Mouse (Mus musculus): ENCODE measurements around the gene Amn1.
A peak's percentile ranks its signal among the peaks of the same experiment; 100 is the strongest.
"Not testable (repeated sequence)": the region's sequence is repeated elsewhere in the genome, so short reads cannot be mapped to it uniquely, and the experiment has no call there.

Amn1 gene

DNA sequence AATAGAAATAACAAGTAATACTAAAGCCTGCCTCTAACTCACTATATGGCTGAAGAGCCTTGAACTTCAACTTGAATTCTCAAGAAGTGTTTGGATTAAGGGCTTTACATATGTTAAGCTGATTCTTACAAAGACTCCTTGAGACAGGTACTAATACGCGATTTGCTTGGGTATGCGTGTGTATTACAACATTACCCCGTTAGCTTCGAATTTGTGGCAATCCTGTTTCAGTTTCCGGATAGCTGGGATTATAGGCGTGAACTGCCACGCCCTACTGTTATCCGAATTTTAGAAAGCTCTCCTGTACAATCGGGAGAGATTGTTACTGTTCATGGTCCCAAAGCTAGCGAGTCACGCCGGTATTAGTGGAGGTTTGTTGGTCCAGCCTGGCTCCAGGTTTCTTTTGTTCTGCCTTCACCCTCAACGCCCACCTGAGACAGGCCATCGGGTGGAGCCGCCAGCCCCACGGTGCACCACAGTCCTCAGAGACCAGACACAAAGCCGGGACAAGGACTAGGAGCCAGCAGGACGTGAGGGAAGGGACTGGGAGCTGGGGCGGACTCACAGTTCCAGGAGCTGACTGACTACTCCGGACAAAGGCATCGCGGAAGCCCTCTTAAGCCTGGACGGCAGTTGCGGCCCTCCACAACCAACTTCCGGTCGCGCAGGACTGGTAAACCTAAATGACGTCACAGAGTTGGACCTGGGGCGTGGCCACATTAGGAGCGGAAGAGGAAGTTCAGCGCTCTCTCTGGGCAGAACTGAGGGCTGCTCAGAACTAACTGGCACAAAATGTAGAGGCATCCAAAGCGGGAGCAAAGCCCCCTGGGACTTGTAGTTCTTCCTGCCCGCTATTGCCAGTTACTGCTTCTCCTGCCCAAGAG, at the start of gene Amn1:
Gene Amn1, minus strand, starts transcription at position 672 of the 884 bp plus-strand sequence.
- peak; percentile 91 to 93 for DNase-seq

DNA sequence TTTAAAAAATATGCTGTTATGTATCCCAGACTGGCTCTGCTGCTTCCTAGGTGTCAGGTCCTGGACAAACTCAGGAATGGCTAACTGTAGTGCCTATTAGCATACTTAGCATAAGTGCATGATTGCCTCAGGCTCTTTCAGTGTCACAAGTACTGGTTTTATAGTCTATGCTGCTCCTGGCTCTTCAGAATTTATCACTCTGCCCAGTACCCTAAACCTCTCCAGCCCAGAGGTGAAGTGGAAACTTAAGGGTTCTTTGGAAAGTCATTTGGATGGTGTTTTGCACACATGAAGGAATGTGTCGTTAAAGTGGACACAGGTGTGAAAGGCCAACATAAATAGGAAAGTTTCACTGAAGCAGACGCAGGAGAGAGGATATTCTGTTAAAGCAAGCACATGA, 48.3 kb upstream of the Amn1 start:
- no peak for DNase-seq

DNA sequence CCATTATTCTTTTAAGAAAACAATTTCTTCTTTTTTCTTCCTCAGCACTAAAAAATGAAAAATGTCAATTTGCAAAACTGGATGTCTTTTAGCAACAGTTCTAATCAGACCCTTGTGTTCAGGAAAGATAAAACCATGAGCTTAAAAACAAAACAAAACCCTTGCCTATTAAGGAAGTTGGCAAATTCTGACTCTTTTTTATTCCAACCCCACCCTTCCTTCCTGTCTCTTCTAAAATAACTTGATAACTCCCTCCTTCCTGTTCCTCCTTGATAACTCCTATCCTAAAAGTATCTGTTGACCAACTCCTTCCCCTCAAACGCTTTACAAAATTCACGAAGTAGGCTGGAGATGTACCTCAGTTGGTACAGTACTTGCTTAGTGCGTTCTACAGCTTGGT, 45.4 kb upstream of the Amn1 start:
- no peak for DNase-seq

DNA sequence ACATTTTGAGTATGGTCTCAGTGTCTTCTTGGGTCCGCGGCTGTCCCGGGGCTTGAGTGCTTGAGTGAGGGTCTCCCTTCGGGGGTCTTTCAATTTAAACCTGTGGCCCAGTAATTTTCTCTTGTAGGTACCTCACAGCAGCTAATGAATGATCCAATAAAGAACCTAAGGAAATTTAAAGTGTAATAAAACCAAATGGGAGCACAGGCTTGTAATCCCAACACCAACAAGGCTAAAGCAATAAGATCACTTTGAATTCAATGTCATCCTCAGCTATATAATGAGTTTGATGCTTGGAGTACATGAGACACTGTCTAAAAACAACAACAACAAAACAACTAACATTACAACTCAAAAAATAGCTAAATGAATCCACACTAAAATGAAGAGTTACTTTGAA, 36.2 kb upstream of the Amn1 start:
- no peak for DNase-seq

DNA sequence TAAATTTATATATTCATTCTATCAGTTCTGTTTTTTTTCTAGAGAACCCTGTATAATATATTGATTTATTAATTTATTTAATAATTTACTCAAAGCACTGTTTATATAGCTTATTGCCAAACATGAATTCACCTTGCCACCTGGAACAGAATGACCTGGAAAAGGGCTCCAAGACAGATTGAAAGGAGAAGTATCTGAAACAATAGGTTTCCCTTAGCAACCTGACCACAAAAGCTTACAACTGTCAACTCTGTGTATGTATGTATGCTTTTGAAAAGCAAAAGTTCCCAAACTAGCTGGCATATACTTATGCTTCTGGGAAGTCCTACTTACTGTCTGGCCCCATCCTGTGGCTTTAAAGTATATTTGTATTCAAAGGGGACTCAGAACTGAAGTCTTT, 32.8 kb upstream of the Amn1 start:
- no peak for DNase-seq

DNA sequence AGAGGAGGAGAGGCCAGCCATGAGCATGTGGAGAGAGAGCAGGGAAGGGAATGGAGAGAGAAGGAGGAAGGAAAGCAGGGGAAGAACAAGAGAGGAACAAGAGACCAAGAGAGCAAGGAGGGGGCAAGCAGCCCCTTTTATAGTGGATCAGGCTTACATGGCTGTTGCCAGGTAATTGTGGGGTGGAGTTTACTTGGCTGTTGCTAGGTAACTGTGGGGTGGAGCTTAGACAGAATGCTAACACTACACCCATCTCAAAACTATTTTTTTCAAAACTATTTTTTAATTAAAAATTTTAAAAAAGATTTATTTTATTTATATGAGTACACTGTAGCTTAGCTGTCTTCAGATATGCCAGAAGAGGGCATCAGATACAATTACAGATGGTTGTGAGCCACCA, 10.1 kb upstream of the Amn1 start:
- DNase-seq: no peak

DNA sequence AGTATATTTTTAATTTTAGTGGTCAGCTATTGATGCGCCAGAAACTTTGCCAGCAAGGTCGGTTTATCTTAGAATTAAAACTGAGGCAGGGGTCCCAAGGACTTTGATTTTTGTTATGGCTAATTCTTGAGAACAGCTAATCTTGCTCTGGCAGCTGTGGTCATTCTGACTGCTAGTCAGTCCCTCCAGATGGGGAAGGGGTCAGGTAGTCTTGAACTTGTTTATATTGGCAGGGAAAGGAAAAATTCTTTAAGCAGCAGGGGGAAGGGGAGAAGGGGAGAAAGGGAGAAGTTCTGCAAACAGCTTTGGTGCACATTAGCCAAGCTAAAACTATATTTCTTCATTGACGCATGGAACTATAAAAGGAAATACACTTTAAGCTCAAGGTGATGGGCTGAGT, 8.6 kb upstream of the Amn1 start:
- no peak for DNase-seq

DNA sequence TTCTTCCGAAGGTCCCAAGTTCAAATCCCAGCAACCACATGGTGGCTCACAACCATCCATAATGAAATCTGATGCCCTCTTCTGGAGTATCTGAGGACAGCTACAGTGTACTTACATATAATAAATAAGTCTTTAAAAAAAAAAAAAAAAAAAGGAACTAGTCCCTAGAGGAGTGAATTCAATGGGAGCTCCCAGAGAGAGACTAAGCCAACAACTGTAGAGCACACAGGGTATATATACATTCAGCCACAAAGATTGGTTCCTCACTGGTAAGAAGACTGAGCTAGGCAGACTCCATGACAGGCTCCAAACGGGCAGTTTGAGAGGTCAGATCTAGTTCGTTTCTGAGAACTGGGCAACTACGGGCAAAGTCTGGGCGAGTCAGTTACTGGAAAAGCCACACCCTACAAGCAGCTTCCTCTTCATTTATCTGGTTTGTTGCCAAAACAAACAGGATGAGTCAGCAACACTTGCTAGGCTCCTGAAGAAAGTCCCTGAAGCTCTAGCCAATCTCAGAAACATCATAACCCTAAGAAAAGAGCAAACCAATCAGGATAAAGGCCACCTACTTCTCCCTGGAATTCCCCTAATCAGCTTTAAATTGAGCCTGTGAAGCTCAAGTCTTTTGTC, 4.9 kb upstream of the Amn1 start:
- DNase-seq: no peak

DNA sequence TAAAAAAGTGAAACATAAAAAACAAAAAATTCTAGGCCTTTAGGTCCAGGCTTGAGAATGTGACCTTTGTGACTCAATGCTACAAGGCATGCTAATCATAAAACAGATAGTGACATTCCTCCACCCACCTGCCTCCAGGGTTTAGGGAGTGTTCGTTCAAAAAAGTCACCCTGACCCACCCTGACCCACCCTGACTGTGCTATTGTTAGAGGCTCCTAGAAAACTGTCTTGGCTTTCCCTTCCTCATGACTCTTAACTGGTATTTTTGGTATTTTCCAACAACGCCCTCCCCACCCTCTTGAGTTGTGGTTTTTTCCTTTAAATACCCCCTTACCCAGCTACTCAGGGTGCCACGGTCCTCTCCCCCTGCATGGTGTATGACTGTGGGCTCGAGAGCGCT, 3.4 kb upstream of the Amn1 start:
- not testable (repeated sequence) for DNase-seq

DNA sequence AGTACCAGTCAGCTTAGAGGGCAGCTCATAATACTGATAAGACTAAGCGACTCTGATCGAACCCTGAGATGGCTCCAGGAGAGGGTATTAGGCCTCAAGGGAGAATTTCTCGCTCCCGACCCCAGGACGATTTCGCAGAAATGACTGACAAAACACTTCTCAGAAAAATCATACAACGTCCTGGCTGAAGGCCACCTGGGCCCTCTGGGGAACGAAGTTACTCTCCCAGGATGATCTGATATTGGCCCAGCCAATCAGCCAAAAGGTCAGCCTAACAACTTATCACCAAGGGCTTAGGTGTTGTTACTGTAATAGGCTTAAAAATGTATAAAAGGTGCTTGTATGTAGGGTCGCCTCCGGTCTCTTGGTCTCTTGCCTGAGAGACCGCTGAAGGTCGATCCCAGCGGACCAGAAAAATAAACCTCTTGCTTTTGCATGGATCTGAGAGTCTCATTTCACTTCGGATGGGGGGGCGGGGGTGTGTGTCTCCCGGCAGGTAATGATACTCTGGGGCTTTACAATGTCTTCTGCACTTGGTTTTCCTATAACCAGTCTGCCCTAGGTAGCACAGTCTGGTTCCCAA, 919 bp upstream of the Amn1 start:
- DNase-seq: peak; percentile 8 to 14

DNA sequence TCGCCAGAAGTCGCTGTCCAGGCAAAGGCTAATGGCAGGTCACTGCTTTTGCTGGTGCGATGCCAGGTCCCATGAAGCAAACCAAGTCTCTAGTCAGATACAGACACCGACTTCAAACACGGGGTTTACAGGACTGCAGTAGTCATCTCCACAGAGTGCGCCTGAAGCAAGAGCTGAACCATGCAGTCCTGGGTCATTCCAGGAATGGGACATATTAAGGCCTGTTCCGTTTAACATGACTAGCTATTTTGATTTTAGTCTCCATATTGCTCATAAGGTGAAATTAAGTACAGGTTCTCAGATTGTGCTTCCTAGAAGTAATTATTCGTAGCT, 379 bp upstream of the Amn1 start:
- no peak for DNase-seq

DNA sequence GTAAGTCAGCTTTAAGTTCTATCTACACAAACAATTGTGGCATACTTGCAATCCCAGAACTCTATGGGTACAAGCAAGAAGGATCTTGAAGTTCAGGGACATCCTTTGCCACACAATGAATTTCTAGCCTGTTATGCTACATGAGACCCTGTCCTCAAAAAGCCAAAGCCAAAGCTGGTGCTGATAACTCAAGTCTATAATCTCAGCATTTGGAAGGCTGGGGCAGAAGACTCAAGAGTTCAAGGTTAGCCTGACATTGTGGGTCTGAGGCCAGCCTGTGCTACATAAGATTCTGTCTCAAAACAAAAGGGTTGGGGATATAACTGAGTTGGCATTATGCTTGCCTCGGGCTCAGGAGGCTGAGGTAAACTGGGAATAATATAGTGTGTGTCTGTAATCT, 1.1 kb downstream of the Amn1 start:
- no peak for DNase-seq

DNA sequence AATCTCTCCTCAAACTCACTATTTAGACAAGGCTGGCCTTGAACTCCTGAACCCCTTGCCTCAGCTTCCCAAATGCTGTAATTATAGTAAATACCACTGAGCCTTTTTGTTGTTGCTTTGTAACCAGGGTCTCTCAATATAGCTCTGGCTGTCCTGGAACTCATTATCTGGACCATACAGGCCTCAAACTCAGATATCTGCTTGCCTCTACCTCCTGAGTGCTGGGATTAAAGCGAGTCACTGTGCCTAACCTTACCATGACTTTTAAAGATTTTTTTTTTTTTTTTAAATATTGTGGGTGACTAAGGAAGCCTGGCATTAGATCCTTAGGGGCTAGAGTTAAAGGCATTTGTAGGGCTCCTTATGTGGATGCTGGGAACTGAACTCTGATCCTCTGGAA, 4.5 kb downstream of the Amn1 start:
- DNase-seq: no peak

DNA sequence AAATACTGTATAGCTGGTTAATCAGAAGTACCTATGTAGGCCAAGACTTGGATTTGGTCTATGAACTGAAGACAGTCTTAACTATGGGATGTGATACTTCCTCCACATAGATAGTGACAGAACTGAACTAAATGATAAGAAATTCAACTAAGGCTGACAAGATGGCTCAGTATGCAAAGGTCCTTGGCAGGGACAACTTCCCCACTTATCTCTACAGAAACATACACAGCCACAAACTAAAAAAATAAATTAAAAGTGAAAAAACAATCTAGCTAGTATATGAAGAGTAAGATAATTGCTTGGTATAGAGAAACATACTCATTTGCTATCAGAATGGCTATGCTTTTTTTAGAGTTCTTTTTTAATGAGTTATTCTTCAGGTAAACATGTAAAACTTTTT, 9.4 kb downstream of the Amn1 start:
- DNase-seq: no peak

DNA sequence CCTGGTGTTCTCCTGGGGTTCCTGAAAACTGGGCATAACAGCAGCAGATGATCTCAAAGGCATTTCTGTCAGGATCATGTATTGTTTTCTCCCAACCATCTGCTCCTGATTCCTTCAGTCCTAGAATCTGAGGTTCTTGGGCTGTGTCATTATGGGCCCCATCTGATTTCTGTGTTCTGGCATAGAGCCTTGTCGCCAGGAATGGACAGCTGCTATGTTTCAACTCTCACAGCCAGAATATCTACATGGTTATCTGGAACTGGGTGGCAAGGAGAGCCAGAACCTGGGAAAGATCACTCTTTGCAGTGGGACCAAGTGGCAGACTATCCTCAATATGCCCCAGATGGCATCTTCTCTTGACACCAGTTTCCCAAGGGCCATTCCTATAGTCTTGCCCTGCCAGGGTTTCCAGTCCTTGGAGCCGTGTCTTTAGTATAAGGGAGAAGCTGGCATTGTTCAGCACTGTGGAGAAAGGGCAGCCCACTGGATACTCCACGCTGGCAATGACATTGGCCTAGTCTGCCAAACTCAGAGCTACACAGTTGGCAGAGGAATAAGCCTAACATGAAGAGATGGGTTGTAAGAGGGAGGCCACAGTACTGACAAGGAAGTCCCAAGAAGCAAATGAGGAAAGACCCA, 13.5 kb downstream of the Amn1 start:
- DNase-seq: peak; percentile 48 to 52

DNA sequence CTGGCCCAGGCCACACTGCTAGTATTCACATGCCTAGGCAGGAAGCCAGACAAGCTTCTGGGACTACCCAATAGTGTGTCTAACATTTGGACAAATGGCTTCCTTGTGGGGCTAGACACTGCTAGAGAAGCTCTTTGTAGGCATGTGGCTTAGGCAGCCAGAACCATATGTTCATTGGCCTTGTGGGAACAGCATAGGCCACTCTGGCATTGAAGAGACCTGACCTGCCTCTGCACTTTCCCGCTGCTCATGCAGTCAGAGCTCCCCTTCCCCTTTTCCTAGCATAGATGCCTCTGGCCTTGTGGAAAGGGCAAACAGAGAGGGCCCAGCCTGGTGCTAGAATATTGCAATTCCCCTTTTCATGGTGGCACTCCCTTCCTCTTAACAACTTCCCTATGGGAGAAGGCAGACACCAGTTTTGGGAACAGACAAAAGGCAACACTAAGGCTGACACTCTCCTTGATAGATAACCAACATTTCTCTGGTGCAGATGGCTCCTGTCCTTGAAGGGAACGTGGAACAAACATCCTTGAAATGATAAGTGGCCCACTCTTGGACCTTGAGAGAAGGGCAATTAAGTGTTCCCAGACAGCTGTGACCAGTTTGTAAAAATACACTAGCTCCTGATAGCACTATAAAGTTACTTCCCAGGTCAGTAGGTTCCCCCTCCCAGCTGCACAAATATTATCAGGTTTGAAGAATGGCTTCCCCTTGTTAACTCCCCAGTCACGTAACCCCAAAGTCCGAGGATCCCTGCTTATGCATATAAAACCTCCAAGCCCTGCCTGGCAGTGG, 14.5 kb downstream of the Amn1 start:
- peak in 1 of 2 experiments; percentile 18 for DNase-seq

DNA sequence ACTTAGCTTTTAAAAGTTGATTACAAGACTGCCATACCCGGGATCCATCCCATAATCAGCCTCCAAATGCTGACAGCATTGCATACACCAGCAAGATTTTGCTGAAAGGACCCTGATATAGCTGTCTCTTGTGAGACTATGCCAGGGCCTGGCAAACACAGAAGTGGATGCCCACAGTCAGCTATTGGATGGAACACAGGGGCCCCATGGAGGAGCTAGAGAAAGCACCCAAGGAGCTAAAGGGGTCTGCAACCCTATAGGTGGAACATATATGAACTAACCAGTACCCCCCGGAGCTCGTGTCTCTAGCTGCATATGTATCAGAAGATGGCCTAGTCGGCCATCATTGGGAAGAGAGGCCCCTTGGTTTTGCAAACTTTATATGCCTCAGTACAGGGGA, 18.5 kb downstream of the Amn1 start:
- DNase-seq: not testable (repeated sequence)

DNA sequence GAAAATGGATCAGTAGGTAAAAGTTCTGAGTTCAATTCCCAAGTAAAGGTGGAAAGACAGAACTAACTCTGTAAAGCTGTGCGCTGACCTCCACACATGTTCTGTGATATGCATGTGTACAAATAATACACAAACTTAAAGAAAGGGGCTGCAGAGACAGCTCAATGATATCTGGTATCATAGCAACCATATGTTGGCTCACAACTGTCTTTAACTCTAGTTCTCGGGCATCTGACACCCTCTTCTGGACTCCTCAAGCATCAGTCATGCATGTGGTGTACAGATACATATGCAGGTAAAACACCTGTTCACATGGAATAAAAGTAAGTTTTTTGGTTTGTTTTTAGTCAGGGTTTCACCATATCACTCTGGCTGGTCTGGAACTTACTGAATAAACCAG, 20.1 kb downstream of the Amn1 start:
- no peak for DNase-seq

DNA sequence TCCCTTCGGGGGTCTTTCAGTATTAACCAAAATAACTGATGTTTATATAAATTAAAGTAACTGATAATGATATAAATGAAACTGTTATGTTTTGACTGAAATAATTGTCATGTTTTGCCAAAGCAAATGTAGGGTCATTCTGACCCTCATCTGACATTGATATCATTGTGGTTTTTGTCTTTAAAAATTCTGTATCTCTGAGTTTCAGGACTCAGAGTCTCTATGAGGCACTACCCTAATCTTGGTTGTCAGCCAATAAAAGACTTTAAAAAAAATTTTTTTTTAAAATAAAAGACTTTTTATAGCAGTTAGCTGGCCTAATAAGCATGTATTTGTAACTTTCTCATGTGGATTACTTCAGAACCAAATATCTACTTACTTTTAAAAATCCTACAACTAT, 20.8 kb downstream of the Amn1 start:
- DNase-seq: no peak

DNA sequence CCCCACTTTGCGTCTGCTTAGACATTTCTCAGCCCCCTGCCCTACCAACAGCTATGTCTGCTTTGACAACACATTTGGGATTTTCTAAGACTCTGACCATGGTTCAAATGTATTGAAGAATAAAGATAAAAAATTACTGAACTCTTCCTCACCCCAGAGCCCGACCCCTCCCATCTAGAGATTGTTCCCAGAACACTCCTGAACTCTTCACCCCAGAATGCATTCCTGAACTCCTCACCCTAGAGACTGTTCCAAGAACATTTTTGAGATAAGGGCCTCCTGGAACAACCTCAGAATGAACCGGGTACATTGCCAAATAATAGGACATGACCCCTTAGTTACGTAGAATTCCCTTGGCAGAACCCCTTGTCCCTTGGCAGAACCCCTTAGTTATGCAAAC, 21.5 kb downstream of the Amn1 start:
- DNase-seq: not testable (repeated sequence)

DNA sequence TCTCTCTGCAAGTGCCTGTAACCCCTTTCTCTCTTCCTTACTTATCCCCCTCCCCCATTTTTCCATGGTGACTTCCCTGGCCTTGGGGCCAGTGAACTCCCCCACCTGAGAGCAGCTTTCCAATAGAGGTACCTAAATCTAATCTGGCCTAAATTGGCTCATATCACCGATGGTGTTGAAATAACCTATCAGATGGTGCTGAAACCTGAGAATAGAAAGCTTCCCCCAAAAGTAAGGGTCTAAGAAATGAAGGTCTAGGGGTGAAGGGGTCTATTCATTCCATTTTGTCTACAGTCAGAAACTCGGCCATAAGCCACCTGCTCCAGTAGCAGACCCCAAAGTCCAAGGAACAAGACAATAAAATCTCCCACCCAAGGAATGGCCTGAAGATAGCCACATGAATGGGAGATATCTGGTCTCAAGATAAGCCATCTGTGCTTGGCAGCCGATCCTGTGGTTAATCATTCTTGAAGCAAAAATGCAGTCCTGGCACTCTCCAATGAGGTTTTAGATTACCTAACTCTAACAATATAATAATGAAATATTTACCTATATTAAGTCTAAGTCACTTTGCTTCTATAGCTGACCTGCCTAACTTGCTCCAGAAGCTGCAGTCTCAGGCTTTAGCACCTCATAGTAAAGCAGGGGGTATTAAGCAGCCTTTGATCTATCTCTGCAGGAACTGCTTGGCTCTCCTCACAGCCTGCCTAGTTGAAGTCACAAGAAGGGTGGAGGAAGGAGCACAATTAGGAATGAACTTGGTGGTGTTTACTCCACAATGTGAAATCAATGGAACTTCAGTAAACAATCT, 33.3 kb downstream of the Amn1 start:
- DNase-seq: no peak

Data from cerebellum, postnatal 36 days (tissue).